Mouse (Mus musculus) retina, postnatal 1 day (tissue): ENCODE data around the gene Rnf166.

Experiments used
- DNase-seq: peaks from one replicate; pipeline ENCODE4 v3.0.0-alpha.2; 2012

Gene Rnf166

GRCm38 (mm10) chr8:122437708-122438331 is 38.0 kb downstream of the Rnf166 start:
- DNase-seq, result no peak

DNA sequence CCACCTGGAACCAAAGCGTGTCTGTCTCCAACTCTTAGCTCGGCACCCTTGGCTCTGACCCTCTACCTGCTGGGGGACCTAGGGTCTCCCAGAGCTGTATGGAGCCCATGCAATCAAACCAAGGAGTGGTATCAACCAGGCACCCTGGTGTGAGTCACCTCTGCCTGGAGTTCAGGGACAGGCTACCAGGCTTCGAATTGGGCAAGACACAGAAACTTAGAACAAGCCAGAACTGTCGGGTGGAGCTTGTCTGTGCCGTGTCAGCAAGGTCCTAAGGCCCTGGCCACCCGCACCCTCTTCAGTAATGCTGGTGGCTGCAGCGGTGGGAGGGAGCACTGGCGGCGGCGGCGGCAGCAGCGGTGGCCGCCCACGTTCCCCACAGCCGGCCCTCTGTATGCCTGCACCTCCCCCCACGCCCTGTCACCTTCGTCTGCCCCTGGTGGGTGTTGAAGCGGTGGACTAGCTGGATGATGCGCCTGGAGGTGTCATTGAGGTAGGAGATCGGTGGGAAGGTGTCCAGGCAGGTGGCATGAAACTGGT is 39.2 kb downstream of the Rnf166 start:
- DNase-seq, result no peak

DNA sequence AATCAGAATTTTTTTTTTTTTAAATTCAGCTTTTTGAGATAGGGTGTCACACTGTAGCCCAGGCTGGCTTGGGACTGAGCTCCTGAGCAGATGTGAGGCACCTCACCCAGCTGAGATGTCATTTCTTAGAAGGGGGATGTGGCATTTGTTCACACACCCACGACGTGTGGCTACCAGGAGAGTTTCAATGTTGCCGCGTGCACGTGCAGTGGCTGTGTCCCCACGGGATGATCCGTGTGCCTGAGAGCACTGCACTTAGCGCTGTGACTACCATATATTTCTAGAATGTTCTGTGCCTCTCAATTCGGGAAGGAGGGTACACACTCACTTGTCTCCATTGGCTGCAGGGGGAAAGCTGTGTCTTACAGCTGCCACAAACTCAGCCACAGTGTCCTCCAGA is 39.7 kb downstream of the Rnf166 start:
- no peak for DNase-seq

- DNase-seq, result no peak
These were observed 40.5 kb downstream of the Rnf166 start for GRCm38 (mm10) chr8:122435375-122435774.

DNA sequence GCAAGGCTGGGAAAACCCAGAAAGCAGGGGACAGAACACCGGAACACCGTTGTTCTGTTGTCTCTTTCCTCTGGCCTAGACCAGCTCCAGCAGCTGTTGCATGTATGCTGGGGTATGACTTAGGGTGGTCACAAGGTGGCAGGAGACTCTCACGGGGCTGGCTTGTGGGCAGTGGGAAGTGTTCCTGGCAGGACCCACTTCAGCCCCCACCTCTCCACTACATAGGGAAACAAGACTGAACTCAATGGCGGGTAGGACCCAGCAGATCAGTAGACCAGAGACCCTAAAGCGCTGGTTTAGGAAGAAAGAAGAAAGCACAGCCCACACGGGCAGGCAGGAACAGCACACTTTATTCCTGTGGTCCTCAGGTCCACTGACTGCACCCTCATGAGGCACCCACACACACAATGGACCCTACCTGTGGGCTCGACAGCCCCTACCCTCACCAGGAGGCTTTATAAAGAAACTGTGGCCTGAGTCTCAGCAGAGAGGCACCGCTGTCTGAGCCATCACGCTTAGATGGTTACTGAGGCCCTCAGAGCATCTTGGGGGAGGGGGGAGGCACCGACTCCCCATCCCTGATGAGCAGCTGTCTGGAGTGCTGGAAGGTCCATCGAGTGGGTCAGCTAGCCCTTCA is 42.5 kb downstream of the Rnf166 start:
- peak; percentile 35 for DNase-seq

- peak; percentile 72 for DNase-seq
These were observed 43.2 kb downstream of the Rnf166 start, which contains the start of gene Cyba for GRCm38 (mm10) chr8:122432443-122433268. Cyba (minus strand) TSS chr8:122432930.

DNA sequence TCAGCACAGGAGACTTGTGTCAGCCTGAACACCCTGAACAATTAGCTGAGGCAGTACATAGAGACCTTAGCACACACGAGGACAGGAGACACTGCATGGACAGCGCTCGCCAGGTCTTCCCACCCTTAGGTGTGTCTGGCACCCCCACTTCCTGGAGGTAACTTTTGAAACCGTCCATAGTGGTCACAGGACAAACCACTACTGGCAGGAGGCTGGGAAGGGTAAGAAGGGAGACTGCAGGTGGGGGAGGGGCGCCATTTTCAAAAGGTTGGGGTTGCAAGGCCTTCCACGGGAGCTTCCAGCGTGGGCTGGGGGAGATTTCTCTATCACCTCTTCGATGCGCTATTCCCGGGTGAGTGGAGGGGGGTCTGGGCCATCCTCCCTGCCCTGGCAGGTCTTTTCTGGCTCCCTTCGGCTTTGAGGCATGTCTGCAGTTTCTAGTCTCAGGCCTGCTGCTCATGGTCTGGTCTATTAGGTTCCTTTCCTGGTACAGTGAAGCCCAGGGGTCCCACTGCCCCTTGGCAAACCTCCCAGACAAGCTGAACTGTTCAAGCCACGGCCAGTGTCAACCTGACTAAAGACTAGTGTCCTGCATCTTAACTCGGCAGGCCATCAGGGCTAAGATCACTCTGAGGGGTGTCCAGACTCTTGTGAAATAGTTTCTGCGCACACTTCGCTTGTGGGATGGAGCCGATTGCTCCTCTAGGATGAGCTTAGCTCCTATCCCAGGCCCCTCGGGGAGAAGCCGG is 44.0 kb downstream of the Rnf166 start:
- peak; percentile 24 for DNase-seq

- no peak for DNase-seq
These were observed 45.2 kb downstream of the Rnf166 start for GRCm38 (mm10) chr8:122430646-122431045.

- no peak for DNase-seq
These were observed 45.7 kb downstream of the Rnf166 start for GRCm38 (mm10) chr8:122430058-122430636.

- no peak for DNase-seq
These were observed 47.7 kb downstream of the Rnf166 start for GRCm38 (mm10) chr8:122428163-122428562.

GRCm38 (mm10) chr8:122427607-122428006 is 48.3 kb downstream of the Rnf166 start:
- DNase-seq, result no peak

GRCm38 (mm10) chr8:122426145-122426544 is 49.7 kb downstream of the Rnf166 start:
- no peak for DNase-seq

DNA sequence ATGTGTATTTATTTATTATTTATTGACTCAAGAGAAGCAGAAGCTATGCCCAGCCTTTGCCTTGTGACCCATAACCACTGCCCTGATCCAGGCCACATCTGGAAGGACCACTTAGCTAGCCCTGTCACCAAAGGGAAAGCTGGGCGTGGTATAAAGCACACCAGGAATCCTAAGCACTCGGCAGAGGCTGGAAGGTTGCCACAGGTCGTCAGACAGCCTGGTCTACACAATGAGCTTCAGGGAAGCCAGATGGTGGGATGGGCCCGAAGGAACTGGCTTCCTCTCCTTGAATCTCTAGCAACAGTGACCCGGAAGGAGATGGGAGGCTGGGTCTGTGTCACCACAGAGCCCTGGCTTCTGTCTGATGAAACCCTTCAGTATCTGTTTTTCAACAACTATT is 52.2 kb downstream of the Rnf166 start:
- DNase-seq, result no peak

GRCm38 (mm10) chr8:122423217-122423616 is 52.6 kb downstream of the Rnf166 start:
- DNase-seq, result no peak

DNA sequence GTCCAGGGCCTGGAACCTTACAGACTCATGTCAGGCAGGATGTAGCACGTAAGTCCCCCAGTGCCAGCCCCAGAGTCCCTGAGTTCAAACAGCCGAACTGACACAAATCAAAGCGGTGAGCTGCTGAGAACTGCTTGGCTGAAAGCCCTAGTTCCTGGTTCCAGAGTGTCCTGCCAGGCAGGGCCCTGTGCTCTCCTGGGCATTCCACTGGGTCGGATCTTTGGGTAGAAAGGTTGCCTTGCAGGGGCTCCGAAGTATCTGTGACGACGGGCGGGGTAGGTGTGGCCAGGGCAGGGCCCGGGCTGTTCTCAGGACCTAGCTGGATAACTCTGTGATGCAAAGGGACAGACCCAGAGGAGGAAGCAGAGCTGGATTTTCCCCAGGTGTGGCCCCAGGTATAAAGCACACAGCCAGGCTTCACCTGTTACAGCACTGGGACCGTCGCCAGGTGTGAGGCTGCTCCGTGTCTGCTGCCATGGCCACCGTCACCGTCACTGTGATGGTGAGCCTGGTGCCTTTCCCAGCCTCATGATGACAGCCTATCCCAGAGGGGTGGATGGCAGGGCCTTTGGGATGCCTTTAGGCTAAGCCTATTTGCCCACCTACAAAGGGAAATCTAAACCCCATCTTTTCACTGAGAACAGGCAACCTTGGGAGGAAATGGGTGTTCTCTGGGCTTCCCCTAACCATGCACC is 54.3 kb downstream of the Rnf166 start, which contains the start of gene Il17c:
Il17c (plus strand) TSS at position 645 of the 695 bp plus-strand sequence.
- DNase-seq, result no peak

- no peak for DNase-seq
These were observed 55.8 kb downstream of the Rnf166 start for GRCm38 (mm10) chr8:122419881-122420555.
